Mouse (Mus musculus) monocyte, adult 5-6 weeks (primary cell): Measurements from ENCODE around the gene Adipor2. TPM values are rescaled to one million over a fixed set of nuclear protein-coding genes. Genes with fewer than 3 reads are reported as not detected.
"Not testable (repeated sequence)": the region's sequence is repeated elsewhere in the genome, so short reads cannot be mapped to it uniquely, and the experiment has no call there.

Source experiments
- ATAC-seq: fragments of 153-309, 156-312 bp; replicated peaks from 2 replicates; pipeline ENCODE4 v1.8.0; 2017; ENCODE audit warnings: mild to moderate bottlenecking; ENCODE audit not compliant: low TSS enrichment, insufficient number of reproducible peaks, severe bottlenecking, poor library complexity, low FRiP score
- total RNA-seq: library from RNA; stranded (forward); fragments of 200-1000, 200-491, 200-594 nt; gene quantifications from 3 replicates; pipeline ENCODE4 v1.2.3, GENCODE M21; 2017

Gene Adipor2
- total RNA-seq = 117 to 140 TPM (median 127 TPM) in 3 replicates

DNA sequence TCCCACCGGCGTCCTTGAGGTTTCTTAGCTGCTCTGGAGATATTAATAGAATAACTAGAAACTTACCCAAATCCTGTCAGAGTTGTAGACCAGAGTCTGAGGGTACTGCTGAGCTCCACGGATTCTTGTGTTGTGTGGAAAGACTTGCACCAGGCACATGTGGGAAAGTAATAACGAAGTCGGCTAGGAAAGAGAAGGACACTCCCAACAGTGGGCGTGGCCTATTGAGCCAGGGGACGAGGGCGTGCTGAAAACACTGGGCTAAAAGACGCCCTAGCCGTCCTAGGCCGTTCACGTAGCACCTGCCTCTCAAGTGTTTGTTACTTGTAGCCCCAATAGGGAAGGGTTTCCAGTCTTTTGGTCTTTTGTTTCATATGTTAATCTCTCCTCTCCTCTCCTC, at the start of gene Adipor2:
Gene Adipor2 (minus strand): TSS at position 351 of the 400 bp plus-strand sequence.
- ATAC-seq = peak; percentile 83

DNA sequence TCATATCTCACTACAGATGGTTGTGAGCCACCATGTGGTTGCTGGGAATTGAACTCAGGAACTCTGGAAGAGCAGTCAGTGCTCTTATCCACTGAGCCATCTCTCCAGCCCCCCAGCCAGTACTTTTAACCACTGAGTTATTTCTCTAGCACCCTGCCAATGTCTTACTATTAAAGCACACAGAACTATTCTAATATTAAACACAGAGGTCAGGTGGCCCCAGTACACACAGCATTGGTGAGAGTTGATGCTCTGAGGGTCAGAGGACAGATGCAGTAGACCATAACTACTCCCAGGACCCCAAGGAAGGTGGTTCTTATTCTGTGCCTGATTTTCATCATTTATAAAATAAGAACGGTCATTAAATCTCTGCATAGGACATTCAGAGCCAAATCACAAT, 48.7 kb upstream of the Adipor2 start:
- ATAC-seq = no peak

DNA sequence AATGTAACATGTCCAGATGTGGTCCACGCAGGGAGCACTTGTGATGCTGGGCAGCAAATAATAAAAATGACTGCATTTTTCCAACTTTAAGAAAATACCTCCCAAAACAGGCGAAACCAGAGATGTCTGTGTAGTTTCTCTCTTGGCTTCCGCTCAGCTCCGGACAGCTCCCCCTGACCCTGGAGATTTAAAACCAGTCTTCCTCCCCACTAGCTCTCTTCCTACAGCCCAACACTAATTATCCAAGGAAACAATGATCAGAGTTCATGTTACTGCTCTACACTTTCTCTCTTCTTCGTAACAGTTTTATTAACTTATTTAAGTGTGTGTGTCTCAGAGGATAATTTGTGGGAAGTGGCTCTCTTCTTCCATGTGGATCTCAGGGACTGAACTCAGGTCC, 42.9 kb upstream of the Adipor2 start:
- no peak for ATAC-seq

GRCm38 (mm10) chr6:119459041-119459440, 41.5 kb upstream of the Adipor2 start:
- ATAC-seq = no peak

DNA sequence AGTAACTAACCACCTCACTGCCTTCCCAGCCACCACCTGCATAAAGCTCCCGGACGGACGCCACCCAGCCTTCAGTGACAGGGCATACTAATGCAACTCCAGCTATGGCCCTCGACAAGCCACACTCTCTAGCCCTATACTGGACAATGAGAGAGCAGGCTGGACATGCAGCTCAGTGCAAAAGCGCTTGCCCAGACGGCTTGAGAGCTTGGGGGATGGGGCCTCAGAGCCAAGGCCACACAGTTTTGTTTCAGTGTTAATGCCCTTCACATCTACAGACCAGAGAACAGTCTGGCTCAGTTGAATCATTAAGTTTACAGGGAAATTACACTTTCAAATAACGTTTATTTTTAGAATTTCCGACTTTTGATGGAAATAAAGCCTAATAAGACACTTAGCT, 40.7 kb upstream of the Adipor2 start:
- ATAC-seq = no peak

DNA sequence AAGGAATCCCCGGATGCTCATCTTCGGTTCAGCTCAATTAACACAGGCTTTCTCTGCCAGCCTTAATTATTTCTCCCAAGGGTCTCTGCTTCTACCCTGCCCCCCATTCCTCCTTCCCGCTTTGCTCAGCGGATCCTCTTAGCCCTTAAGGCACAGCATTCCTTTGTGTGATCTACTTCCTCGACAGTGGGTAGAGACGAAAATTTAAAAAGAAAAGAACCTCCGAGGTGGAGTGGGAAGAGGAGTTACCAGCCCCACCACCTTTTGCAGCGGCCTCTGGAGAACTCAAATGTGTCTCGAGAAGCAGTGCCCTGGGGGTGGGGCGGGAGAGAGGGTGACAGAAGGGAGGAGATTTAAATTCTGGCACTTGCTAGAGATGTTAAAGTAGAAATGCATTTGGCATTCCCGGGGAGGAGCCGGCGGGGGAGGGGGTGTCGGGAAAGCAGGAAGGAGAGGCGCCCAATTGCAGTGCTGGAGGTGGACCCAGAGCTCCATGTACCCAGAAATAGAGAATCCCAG, 34.5 kb upstream of the Adipor2 start:
- ATAC-seq = no peak

DNA sequence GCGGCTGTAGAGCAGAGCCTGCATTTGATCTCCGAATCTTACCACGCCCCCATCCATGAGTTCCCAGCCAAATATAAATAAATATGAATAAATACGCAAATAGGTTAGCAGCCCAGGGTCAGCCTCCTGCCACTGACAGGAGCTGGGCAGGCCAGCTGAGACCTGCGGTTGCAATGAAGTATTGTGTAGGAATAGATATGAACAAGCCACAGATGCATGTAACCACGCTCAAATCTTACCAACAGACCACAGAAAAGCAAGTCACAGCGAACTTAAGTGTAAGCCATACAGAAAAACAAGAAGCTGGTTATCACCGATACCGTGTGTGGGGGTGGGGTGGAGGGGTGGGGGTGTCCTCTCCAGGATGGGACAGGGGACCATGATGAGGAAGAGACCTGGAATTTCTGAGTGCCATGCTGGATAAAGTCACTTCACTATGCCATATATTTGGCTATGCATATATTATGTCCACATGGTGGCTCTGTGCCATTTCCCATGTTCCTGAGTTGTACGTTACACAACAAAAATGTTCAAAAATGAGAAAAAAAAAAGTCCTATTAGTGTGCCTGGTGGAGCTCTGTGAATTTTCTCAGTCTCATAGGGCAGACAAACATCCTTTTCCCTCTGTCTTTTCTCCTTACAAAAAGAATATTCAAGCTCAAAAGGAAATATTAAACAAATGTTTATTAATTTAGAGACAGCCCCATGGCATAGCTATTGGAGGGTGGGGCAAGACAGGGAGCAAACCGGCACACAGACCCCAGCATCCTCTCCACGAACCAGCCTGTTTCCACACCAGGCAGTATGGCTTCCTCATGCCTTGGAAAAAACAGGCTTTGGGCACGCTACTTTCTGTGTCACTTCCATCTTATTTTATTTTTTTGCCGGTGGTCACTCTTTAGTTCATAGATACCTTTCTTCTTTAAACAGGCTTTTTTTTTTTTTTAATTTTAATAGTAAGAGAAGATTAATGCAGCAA, 33.8 kb upstream of the Adipor2 start:
- no peak for ATAC-seq

DNA sequence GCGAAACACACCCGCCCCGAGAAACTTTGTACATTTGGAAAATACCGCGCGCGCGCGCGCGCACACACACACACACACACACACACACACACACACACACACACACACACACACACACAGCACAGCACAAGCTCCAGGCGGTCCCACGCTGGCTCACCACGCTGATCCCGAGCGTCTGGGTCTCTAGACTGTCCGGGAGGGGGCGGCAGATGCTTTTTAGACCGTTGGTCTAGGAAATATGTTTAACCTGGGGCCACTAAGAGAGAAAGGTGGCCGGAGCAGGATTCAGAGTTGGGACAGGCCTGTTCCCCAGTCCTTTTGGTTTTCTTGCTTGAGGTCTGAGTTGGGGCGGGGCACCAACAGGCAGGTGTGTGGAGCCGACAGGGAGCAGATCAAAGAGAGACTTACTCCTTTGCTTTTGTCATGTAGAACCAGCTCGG, 31.6 kb upstream of the Adipor2 start:
- ATAC-seq = no peak

DNA sequence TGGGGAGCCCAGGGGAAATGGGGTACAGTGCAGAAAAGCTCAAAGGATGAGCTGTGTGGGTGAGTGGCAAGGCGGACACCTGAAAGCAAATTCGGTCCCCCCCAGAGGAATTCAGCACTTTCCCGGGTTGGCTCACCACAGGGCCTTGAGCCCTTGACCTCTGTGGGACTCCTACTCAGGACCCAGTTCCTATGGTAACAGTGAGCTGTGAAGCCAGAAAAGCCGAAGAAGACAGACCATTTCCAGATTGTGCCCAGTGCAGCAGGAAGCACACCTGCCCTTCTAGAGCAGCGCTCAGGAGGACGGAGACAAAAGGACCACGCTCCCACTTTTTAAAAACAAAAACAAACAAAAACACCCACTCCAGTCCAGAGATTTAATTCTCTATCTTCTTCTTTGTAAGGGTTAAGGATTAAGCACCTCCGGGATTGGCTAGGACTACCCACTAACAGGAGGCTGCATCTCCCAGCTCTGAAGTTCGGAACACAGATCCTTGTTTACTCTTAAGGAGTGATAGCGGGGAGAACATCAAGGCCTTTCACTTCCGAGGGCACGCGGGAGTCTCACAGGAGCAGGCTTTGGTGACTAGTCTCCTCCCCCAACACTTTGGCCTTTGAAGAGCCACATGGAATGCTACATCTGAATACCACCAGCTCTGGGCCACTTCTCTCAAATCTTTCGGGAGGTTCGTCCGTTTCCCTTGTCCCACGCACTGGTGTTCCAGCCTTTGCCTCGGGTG, 31.0 kb upstream of the Adipor2 start:
- ATAC-seq = no peak

DNA sequence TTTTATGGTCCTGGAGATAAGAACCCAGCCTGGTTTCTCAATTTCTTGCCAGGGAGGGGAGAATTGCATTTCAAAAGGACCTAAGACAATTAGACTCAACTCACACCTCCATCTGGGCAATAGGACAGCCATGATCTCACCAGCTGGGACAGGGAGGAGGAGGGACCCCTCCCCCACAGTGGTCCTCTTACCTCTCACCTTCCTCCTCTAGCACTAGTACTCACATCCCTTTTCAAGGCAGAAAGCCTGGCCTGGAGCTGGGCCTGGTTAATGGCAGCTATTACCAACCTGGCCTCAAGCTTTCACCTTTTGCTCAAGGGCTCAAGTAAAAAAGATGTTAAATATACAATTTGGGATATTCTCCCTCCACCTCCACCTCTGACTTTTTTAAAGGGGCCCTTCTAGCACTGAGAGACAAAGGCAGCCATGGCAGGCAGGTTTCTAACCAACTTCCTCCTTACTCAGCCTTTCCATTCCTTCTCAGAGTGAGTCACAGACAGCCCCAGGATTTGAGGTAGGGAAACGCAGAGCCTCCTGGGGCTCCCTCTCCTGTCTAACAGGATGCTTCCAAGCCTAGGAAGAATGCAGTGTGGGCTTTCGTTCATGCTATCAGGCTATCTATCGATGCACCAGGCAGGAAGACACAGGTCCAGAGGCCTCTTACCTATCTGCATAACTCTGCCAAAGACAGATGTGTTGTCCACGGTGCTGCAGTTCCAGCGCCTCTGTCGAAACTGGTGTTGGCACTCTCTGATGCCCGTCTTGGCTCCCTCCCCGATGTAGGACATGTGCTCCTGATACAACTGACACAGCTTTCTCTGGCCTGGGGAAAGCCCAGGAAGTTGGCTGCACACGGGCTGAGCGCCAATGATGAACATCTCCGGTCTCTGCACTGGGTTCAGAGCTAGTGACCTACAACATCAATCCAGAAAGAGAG, 28.4 kb upstream of the Adipor2 start:
- ATAC-seq = no peak

GRCm38 (mm10) chr6:119443742-119444645, 26.5 kb upstream of the Adipor2 start:
- peak; percentile 88 for ATAC-seq

- not testable (repeated sequence) for ATAC-seq
Observed at GRCm38 (mm10) chr6:119442729-119443128, 25.2 kb upstream of the Adipor2 start.

DNA sequence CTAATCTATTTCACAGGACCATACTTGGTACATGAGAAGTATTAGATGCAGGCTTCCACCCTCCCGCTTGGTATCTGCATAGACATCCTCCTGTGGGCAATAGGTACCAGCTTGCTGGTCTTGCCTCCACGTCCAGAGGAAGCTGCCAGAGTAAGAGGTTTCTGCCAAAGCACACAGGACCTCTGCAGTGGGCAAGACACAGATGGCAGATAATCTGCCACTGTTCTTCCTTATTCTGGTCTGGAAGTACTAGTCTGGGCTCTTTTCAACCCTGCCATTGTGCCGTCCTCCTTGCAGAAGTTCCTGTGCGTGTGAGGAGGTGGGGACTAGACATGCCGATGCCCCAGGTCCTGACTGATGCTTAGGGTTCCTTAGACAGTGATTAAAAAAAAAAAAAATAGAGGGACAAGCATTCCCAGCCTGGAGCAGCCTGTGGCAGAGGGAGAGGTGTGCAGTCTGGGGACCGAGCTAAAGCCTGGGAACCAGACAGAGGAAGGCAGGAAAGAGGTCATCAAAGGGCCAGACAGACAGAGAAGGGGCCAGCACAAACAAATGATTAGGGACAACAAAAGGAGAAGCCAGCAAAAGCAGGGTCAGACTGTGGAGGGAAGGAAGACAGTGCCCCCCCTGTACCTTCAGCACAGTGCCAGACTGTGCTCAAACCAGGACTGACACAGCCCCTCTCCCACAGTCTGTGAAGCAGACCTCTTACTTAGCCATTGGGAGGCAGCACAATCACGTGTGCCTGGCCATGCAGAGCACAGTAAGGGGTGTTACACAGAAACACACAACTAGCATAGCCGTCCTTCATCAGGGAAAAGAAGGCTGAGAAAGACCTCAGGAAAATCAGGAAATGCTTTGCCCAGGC, 20.6 kb upstream of the Adipor2 start:
- ATAC-seq = no peak

GRCm38 (mm10) chr6:119434394-119434793, 16.9 kb upstream of the Adipor2 start:
- ATAC-seq = no peak

DNA sequence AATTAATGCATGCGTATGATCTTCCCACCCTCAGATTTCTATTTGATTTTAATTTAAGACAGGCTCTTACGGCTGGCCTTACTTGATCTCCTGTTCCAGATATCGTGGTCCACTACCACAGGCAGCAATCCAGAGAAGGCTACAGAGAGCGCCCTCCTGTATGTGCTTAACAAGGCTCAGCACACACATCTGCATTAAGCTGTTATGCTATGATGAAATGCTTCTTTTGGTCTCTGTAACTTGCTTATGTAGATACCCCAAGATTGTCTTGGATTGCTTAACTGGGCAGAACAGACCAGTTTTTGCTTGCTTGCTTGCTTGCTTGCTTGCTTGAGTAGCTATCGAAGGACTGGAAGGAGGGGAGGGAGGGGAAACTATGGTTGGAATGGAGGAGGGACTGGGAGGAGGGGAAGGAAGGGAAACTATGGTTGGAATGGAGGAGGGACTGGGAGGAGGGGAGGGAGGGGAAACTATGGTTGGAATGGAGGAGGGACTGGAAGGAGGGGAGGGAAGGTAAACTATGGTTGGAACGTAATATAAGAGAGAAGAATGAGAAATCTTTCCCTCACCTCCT, 14.3 kb upstream of the Adipor2 start:
- no peak for ATAC-seq

- ATAC-seq = peak; percentile 73
Observed at GRCm38 (mm10) chr6:119430508-119430907, 13.0 kb upstream of the Adipor2 start.
